Mouse (Mus musculus): Measurements from ENCODE around the gene Disc1. TPM values are rescaled to one million over a fixed set of nuclear protein-coding genes. Genes with fewer than 3 reads are reported as not detected.

Gene Disc1
- polyA plus RNA-seq, 1 experiment = not detected

DNA sequence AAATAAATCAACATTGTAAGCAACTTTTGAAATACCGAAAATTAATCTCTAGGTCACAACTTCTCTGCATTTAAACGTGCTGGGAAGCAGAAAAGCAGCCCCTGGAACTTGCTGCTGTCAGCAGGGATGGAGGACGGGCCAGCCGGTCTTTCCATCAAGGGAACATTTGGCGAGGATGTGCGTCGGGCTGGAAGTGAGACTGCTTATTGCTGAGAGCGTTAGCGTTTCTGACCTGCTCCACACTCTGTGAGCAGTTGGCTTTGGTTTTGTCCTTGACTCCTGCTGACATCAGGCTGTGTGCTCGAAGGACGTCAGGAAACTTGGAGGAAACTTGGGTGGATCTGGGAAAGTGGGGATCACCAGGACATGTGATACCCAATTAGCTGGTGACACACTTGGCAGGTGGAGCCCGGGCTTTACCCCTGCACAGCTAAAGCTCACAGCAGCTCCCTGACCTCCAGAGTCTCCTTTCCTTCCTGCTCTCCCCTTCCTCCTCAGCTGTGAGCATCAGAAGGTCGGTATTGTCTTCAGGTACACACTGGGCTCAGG is 158.7 kb downstream of the Disc1 start:
- no peaks in the 10 kb centered on the region for H3K4me1 ChIP-seq (ENCODE audit: control insufficient read depth)
- TF ChIP-seq TAL1 (IDR thresholded peaks at IDR 0.05; ENCODE audit: low read length) = no peak
- no peak for TF ChIP-seq GATA1 (IDR thresholded peaks at IDR 0.05; ENCODE audit: low read length)
- H3K4me3 ChIP-seq (replicated peaks) = no peak overlapping the region
- H3K36me3 ChIP-seq (ENCODE audit: control insufficient read depth) = no peaks in the 10 kb centered on the region
- no peaks in the 10 kb centered on the region for H3K27me3 ChIP-seq (ENCODE audit: control insufficient read depth)
- no peaks in the 10 kb centered on the region for H3K9me3 ChIP-seq (ENCODE audit: control insufficient read depth, low read length)

GRCm38 (mm10) chr8:125217902-125218581 is 164.0 kb downstream of the Disc1 start:
- H3K4me1 ChIP-seq (ENCODE audit: control insufficient read depth) = no peaks in the 10 kb centered on the region
- no peaks in the 10 kb centered on the region for H3K36me3 ChIP-seq (ENCODE audit: control insufficient read depth)
- no peak overlapping the region for H3K4me3 ChIP-seq (replicated peaks)
- no peaks in the 10 kb centered on the region for H3K27me3 ChIP-seq (ENCODE audit: control insufficient read depth)
- H3K9me3 ChIP-seq (ENCODE audit: control insufficient read depth, low read length) = no peaks in the 10 kb centered on the region
- TF ChIP-seq GATA1 (IDR thresholded peaks at IDR 0.05; ENCODE audit: low read length) = no peak
- no peak for TF ChIP-seq TAL1 (IDR thresholded peaks at IDR 0.05; ENCODE audit: low read length)

GRCm38 (mm10) chr8:125218669-125219068 is 164.7 kb downstream of the Disc1 start:
- Histone ChIP-seq H3K4me3 (replicated peaks) (no peak overlapping the region), H3K4me1 (ENCODE audit: control insufficient read depth) (no peaks in the 10 kb centered on the region), H3K36me3 (ENCODE audit: control insufficient read depth) (no peaks in the 10 kb centered on the region), H3K27me3 (ENCODE audit: control insufficient read depth) (no peaks in the 10 kb centered on the region), H3K9me3 (ENCODE audit: control insufficient read depth, low read length) (no peaks in the 10 kb centered on the region)
- TF ChIP-seq TAL1 (IDR thresholded peaks at IDR 0.05; ENCODE audit: low read length) = no peak
- no peak for TF ChIP-seq GATA1 (IDR thresholded peaks at IDR 0.05; ENCODE audit: low read length)

DNA sequence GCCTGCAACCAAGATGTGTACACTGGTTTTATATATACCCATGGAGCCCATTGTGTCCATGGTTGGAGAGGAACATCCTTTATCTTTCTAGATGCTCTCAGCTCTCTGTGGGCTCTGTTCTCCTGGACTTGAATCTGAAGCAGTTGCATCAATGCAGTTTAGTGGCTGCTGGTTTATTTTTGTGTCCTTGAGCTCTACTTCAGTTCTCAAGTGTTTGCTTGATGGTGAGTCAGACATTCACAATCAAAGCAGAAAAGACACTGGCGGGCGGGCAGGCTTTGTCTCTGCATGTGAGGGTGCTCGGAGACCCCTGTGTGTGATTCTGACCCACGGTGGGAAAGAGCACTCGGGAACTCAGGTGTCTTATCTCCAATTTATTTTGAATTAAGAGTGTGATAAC is 166.6 kb downstream of the Disc1 start:
- Histone ChIP-seq H3K4me1 (ENCODE audit: control insufficient read depth) (no peaks in the 10 kb centered on the region), H3K9me3 (ENCODE audit: control insufficient read depth, low read length) (no peaks in the 10 kb centered on the region), H3K36me3 (ENCODE audit: control insufficient read depth) (no peaks in the 10 kb centered on the region), H3K27me3 (ENCODE audit: control insufficient read depth) (no peaks in the 10 kb centered on the region), H3K4me3 (replicated peaks) (no peak overlapping the region)
- TF ChIP-seq TAL1 (IDR thresholded peaks at IDR 0.05; ENCODE audit: low read length) (no peak), GATA1 (IDR thresholded peaks at IDR 0.05; ENCODE audit: low read length) (no peak)

GRCm38 (mm10) chr8:125221062-125221461 is 167.1 kb downstream of the Disc1 start:
- Histone ChIP-seq H3K4me3 (replicated peaks) (no peak overlapping the region), H3K27me3 (ENCODE audit: control insufficient read depth) (no peaks in the 10 kb centered on the region), H3K4me1 (ENCODE audit: control insufficient read depth) (no peaks in the 10 kb centered on the region), H3K9me3 (ENCODE audit: control insufficient read depth, low read length) (no peaks in the 10 kb centered on the region), H3K36me3 (ENCODE audit: control insufficient read depth) (no peaks in the 10 kb centered on the region)
- TF ChIP-seq TAL1 (IDR thresholded peaks at IDR 0.05; ENCODE audit: low read length) (no peak), GATA1 (IDR thresholded peaks at IDR 0.05; ENCODE audit: low read length) (no peak)

- Histone ChIP-seq H3K9me3 (ENCODE audit: control insufficient read depth, low read length) (no peaks in the 10 kb centered on the region), H3K27me3 (ENCODE audit: control insufficient read depth) (no peaks in the 10 kb centered on the region), H3K36me3 (ENCODE audit: control insufficient read depth) (no peaks in the 10 kb centered on the region), H3K4me3 (replicated peaks) (no peak overlapping the region), H3K4me1 (ENCODE audit: control insufficient read depth) (no peaks in the 10 kb centered on the region)
- TF ChIP-seq TAL1 (IDR thresholded peaks at IDR 0.05; ENCODE audit: low read length) = no peak
- no peak for TF ChIP-seq GATA1 (IDR thresholded peaks at IDR 0.05; ENCODE audit: low read length)
Observed at GRCm38 (mm10) chr8:125223031-125223753, 169.2 kb downstream of the Disc1 start.

DNA sequence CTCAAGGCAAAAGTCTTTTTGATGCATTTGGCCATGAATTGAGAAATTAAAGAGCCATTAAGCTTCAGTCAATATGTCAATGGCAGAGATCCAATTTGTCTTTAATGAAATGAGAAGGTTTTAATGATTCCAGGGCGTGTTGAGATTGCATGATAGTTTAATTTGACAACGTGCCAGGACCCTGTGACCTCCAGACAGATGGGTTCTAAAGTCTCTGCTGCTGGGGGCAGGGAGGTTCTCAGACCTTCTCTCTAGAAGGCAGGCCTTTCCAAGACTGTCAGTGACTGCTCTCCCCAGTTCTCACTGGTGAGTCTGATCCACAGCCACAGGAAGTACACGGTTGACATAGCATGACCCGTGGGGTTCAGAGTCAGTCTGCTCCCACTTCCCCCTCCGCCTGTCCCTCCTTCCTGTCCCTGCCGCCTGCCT is 170.3 kb downstream of the Disc1 start:
- no peaks in the 10 kb centered on the region for H3K9me3 ChIP-seq (ENCODE audit: control insufficient read depth, low read length)
- no peaks in the 10 kb centered on the region for H3K27me3 ChIP-seq (ENCODE audit: control insufficient read depth)
- H3K4me3 ChIP-seq (replicated peaks) = no peak overlapping the region
- H3K36me3 ChIP-seq (ENCODE audit: control insufficient read depth) = no peaks in the 10 kb centered on the region
- TF ChIP-seq TAL1 (IDR thresholded peaks at IDR 0.05; ENCODE audit: low read length) (no peak), GATA1 (IDR thresholded peaks at IDR 0.05; ENCODE audit: low read length) (no peak)
- no peaks in the 10 kb centered on the region for H3K4me1 ChIP-seq (ENCODE audit: control insufficient read depth)

DNA sequence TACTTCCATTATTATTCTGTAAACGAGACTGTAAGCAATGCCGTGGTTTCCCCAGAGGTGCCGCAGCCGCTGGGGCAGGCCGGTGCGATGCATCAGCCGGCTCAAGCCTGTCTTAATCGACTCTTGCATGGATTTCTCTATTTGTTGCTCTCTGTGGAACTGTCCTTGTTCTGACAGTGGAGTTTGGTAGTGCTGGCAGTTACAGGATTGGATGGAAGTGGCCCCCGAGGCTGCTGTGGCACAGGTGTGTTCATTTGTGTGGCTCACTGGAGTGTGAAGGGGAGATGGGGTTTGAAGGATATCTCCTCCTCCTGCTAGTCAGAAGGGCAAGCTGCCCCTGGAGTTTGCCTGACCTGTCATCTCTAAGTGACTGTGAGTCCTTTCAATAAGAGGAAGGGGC is 171.3 kb downstream of the Disc1 start:
- H3K4me3 ChIP-seq (replicated peaks) = no peak overlapping the region
- H3K9me3 ChIP-seq (ENCODE audit: control insufficient read depth, low read length) = no peaks in the 10 kb centered on the region
- H3K27me3 ChIP-seq (ENCODE audit: control insufficient read depth) = no peaks in the 10 kb centered on the region
- no peaks in the 10 kb centered on the region for H3K4me1 ChIP-seq (ENCODE audit: control insufficient read depth)
- no peaks in the 10 kb centered on the region for H3K36me3 ChIP-seq (ENCODE audit: control insufficient read depth)
- TF ChIP-seq TAL1 (IDR thresholded peaks at IDR 0.05; ENCODE audit: low read length) (no peak), GATA1 (IDR thresholded peaks at IDR 0.05; ENCODE audit: low read length) (no peak)

DNA sequence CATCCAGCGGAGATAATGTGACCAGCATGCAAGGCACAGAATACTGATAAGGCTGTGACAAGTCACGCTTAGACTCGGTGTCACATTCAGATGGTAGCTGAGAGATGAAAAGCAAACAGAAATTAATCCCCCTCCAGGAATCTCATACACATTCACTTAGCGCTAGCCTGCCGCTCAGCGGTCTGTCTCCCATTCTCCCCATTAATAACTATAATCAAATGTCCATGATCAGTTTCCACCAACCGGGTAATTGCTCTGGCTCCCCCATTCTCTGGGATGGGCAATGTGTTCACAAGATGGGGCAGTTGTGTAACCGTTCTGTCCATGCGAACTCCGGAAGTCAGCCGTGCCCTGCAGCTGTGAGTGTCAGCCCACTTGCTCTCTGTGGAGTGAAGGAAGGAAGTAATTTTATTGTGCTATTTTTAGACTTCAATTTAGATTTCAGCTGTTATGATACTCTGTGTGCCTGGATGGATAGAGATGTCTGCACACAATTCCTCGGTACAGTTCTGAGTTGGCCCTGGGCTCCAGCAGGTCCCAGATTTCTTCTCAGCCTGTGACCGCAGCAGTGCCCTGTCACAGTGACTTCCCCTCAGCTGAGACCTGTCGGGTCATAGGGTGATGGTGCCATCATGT is 173.1 kb downstream of the Disc1 start:
- no peak for TF ChIP-seq GATA1 (IDR thresholded peaks at IDR 0.05; ENCODE audit: low read length)
- TF ChIP-seq TAL1 (IDR thresholded peaks at IDR 0.05; ENCODE audit: low read length) = no peak
- Histone ChIP-seq H3K4me1 (ENCODE audit: control insufficient read depth) (no peaks in the 10 kb centered on the region), H3K36me3 (ENCODE audit: control insufficient read depth) (no peaks in the 10 kb centered on the region), H3K4me3 (replicated peaks) (no peak overlapping the region), H3K9me3 (ENCODE audit: control insufficient read depth, low read length) (no peaks in the 10 kb centered on the region), H3K27me3 (ENCODE audit: control insufficient read depth) (no peaks in the 10 kb centered on the region)

Measured in erythroblast, embryonic 14.5 days (primary cell).